Mouse (Mus musculus): ENCODE results near the gene Inpp5k. TPM values are rescaled to one million over a fixed set of nuclear protein-coding genes. Genes with fewer than 3 reads are reported as not detected.
"Not testable (repeated sequence)": the region's sequence is repeated elsewhere in the genome, so short reads cannot be mapped to it uniquely, and the experiment has no call there.

The Inpp5k gene
- polyA plus RNA-seq, 1 experiment from 2014 or later = 19.6 TPM

DNA sequence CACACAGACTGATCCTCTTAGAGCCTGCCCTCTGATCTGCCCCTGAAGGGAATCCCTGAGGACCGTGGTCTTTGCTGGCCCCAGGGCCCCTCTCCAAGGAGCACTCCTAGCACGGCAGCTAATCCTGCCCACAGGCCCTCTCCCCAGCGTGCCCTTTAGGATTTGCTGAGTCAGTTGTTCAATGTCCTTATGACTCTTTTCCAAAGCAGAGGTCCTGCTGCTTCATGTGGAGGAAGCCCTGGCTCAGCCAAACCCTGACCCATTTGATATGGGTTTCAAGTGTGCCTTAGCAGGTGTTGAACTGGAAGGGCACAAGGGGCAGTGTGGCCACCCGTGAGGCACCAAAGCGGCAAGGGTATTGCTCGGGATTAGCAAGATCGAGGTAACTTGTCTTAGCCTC is 35.0 kb upstream of the Inpp5k start:
- Histone ChIP-seq H3K27ac (no peak overlapping the region; the same call in 1 of the 2 replicates), H3K4me1 (replicated peaks) (peaks cover 27% of the 10 kb centered on the region), H3K9me3 (replicated peaks) (no peaks in the 10 kb centered on the region), H3K36me3 (peaks cover 36% of the 10 kb centered on the region), H3K4me2 (no peak overlapping the region), H3K9ac (no peak overlapping the region), H3K4me3 (no peak overlapping the region), H3K27me3 (no peaks in the 10 kb centered on the region)
- no peak for ATAC-seq (replicated peaks; ENCODE audit: insufficient number of reproducible peaks, insufficient read depth, low FRiP score, low read depth)
- WGBS = 77% methylated on average over 7 of the region's 7 CpGs

DNA sequence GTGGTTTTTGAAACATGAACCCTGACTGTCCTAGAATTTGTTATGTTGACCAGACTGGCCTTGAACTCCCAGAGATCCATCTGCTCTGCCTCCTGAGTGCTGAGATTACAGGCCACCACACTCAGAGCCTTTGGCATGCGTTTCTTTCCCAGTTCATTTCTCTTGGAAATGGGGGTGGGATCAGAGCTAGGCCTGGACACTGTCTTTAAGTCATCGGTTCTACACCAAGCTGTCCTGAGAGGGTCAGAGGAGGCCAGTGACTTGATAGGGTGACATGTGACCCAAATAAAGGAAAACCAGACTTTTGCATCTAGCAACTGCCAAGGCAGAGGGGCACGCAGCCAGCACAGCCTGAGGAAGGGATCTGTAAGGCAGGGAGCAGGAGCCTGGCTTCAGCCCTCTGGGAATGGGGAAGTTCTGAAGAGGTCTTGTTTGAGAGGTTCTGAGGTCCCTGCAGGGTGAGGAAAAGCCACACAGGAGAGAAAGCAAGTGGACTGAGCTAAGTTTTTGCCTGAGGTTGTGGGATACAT is 34.0 kb upstream of the Inpp5k start:
- 0 out of 2 replicates have a peak, but pooled peaks have one; percentile 24 for ATAC-seq (replicated peaks; ENCODE audit: insufficient number of reproducible peaks, insufficient read depth, low FRiP score, low read depth)
- 55% methylated on average over 3 of the region's 3 CpGs for whole genome bisulfite sequencing

DNA sequence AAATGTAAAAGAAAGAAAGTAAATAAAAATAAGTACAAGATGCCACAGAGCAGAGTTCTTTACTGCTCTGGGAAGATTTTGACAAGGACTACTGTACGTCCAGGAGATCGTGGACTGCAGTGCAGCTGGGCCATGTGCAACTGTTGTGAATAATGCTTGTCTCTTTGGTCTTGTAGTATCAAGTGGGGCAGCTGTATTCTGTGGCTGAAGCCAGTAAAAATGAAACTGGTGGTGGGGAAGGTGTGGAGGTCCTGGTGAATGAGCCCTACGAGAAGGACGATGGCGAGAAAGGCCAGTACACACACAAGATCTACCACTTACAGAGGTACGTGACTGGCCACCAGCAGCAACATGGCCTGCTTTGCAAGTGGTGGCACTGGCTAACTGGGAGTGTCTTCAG is 32.8 kb upstream of the Inpp5k start:
- no peak overlapping the region for H3K9ac ChIP-seq
- WGBS = 92% methylated on average over 6 of the region's 6 CpGs
- H3K4me2 ChIP-seq = no peak overlapping the region
- H3K4me1 ChIP-seq (replicated peaks) = peaks cover 22% of the 10 kb centered on the region
- 0 out of 2 replicates have a peak overlapping the region, but pooled peaks have one; percentile 36 for H3K27ac ChIP-seq
- peaks cover 50% of the 10 kb centered on the region for H3K36me3 ChIP-seq
- ATAC-seq (replicated peaks; ENCODE audit: insufficient number of reproducible peaks, insufficient read depth, low FRiP score, low read depth) = no peak
- H3K4me3 ChIP-seq = no peak overlapping the region
- no peaks in the 10 kb centered on the region for H3K9me3 ChIP-seq (replicated peaks)
- H3K27me3 ChIP-seq = no peaks in the 10 kb centered on the region

More for the DNA sequence above, 34.0 kb upstream of the Inpp5k start:
- H3K9ac ChIP-seq = no peak overlapping the region
- no peak overlapping the region for H3K4me3 ChIP-seq
- H3K9me3 ChIP-seq (replicated peaks) = no peaks in the 10 kb centered on the region
- H3K36me3 ChIP-seq = peaks cover 46% of the 10 kb centered on the region
- no peaks in the 10 kb centered on the region for H3K27me3 ChIP-seq
- peaks cover 27% of the 10 kb centered on the region for H3K4me1 ChIP-seq (replicated peaks)
- H3K4me2 ChIP-seq = no peak overlapping the region
- H3K27ac ChIP-seq = 0 out of 2 replicates have a peak overlapping the region, but pooled peaks have one; percentile 15

DNA sequence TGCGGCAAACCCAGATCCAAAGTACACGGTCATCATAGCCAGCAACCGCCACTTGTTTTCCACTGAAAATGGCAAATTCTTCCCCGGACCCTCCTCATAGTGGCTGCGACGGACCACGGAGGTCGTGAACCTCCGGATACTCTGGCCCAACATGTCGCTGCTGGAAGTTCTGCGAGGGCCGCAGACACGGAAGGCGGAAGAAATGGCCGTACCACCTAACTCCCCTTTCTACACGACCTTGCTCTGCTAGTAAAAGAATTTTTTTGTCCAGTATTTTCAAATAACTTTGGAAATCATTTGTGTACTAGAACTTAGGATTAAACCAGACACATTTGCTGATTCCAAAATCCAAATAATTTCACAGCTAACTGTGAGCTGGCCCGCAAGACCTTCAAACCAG is 31.0 kb upstream of the Inpp5k start:
- WGBS = 93% methylated on average over 17 of the region's 17 CpGs
- not testable (repeated sequence) for H3K27me3 ChIP-seq; H3K4me2 ChIP-seq; H3K4me3 ChIP-seq; H3K27ac ChIP-seq; H3K9me3 ChIP-seq (replicated peaks); H3K9ac ChIP-seq; ATAC-seq (replicated peaks; ENCODE audit: insufficient number of reproducible peaks, insufficient read depth, low FRiP score, low read depth)
- H3K4me1 ChIP-seq (replicated peaks) = peaks cover 22% of the 10 kb centered on the region
- H3K36me3 ChIP-seq = peaks cover 54% of the 10 kb centered on the region

DNA sequence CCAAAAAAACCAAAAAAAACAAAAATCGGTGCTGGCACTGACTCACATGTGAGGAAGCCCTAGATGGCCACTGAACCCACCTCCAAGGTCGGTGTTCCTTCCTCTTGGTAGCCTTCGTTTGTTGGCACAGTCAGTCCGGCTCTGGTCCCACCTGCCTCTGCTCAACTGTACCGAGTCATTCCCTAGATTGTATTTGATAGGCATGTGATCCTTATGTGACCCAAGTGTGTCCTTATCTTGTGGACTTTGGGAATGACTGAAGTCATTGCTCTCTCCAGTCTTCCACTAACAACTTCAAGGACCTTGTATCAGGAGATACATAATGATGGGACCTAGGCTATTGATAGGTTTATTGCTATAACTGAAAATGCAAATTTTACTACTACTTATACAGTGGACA is 26.0 kb upstream of the Inpp5k start:
- Histone ChIP-seq H3K4me2 (no peak overlapping the region), H3K4me3 (no peak overlapping the region), H3K9me3 (replicated peaks) (no peaks in the 10 kb centered on the region), H3K36me3 (peaks cover 67% of the 10 kb centered on the region), H3K27me3 (no peaks in the 10 kb centered on the region), H3K4me1 (replicated peaks) (no peaks in the 10 kb centered on the region), H3K27ac (no peak overlapping the region), H3K9ac (no peak overlapping the region)
- no peak for ATAC-seq (replicated peaks; ENCODE audit: insufficient number of reproducible peaks, insufficient read depth, low FRiP score, low read depth)
- 79% methylated on average over 5 of the region's 5 CpGs for WGBS

DNA sequence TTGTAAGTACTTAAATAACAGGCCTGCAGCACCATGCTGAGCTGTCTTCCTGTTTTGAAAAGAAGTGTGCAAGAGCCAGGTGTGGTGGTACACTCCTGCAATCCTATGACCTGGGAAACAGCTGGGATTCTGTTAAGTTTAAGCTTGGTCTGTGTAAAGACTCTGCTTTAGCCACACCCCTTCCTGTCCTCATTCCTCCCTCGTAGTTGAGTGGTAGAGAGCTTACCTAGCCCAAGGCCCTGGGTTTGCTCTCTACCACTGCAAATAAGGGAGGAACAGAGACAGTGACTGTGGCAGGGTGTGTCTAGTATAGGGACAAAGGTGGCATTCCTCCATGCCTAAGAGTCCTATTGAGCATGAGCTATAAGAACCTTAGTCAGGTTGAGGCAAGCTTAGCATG is 25.5 kb upstream of the Inpp5k start:
- Histone ChIP-seq H3K4me1 (replicated peaks) (no peaks in the 10 kb centered on the region), H3K36me3 (peaks cover 68% of the 10 kb centered on the region), H3K27me3 (no peaks in the 10 kb centered on the region), H3K9me3 (replicated peaks) (no peaks in the 10 kb centered on the region), H3K4me3 (no peak overlapping the region), H3K4me2 (no peak overlapping the region), H3K27ac (no peak overlapping the region), H3K9ac (no peak overlapping the region)
- ATAC-seq (replicated peaks; ENCODE audit: insufficient number of reproducible peaks, insufficient read depth, low FRiP score, low read depth) = no peak
- WGBS = 50% methylated on average over 1 of the region's 1 CpGs

DNA sequence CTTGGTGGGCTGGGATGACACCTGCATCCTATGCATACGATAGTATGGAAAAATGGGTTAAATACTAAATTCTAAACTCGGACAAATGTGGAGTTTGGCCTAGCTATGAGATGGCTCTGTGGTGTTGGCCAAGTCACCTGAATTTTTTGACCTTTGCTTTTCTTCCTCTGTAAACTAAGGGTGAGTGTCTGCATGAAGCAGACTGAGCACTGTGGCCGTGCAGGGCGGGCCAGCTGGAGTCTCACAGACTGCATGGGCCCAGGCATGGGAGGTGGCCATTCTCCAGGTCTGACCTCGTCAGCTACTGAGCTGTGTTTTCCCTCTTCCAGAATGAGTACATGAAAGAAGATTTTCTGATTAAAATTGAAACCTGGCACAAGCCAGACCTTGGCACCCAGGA is 22.0 kb upstream of the Inpp5k start:
- Histone ChIP-seq H3K27me3 (no peaks in the 10 kb centered on the region), H3K36me3 (peaks cover 57% of the 10 kb centered on the region), H3K4me1 (replicated peaks) (no peaks in the 10 kb centered on the region), H3K4me2 (no peak overlapping the region), H3K27ac (no peak overlapping the region), H3K4me3 (no peak overlapping the region), H3K9me3 (replicated peaks) (no peaks in the 10 kb centered on the region), H3K9ac (no peak overlapping the region)
- 91% methylated on average over 5 of the region's 5 CpGs for WGBS
- ATAC-seq (replicated peaks; ENCODE audit: insufficient number of reproducible peaks, insufficient read depth, low FRiP score, low read depth) = no peak

DNA sequence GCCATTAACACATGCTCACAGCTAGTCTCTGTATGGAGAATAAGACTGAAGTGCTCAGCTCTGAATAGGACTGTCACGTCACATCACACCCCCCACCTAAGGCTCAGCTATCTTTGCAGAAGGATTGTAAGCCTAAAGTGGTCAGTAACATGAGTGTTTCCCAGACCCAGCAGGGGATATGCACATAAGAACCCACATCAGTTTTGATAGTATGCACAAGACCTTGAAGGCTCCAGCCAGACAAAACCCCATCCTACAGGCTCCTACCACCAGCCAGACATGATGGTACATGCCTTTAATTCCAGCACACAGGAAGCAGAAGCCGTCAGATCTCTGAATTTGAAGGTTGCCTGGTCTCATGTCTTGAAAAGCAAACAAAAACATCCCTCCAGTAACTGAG is 20.8 kb upstream of the Inpp5k start:
- no peak overlapping the region for H3K4me3 ChIP-seq
- no peak for ATAC-seq (replicated peaks; ENCODE audit: insufficient number of reproducible peaks, insufficient read depth, low FRiP score, low read depth)
- no peak overlapping the region for H3K27ac ChIP-seq
- H3K4me2 ChIP-seq = no peak overlapping the region
- H3K36me3 ChIP-seq = peaks cover 59% of the 10 kb centered on the region
- no peak overlapping the region; the same call in 1 of the 2 replicates for H3K9ac ChIP-seq
- H3K27me3 ChIP-seq = no peaks in the 10 kb centered on the region
- H3K9me3 ChIP-seq (replicated peaks) = no peaks in the 10 kb centered on the region
- WGBS = 77% methylated on average over 2 of the region's 2 CpGs
- H3K4me1 ChIP-seq (replicated peaks) = no peaks in the 10 kb centered on the region

DNA sequence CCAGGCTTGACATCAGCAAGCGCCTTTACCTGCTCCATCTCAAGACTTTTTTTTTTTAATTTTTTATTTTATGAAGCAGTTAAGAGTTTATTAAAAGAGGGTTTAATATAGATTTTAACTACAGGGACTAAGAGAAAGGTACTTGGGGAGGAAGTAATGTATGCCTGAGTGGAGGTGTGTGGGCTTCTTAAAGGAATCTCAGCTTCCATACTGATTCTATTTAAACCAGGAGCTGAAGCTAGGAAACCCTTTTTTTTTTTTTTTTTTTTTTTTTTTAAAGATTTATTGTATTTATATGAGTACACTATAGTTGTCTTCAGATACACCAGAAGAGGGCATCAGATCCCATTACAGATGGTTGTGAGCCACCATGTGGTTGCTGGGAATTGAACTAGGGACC is 16.0 kb upstream of the Inpp5k start:
- 98% methylated on average over 1 of the region's 1 CpGs for WGBS
- no peak for ATAC-seq (replicated peaks; ENCODE audit: insufficient number of reproducible peaks, insufficient read depth, low FRiP score, low read depth)
- peaks cover 69% of the 10 kb centered on the region for H3K36me3 ChIP-seq

DNA sequence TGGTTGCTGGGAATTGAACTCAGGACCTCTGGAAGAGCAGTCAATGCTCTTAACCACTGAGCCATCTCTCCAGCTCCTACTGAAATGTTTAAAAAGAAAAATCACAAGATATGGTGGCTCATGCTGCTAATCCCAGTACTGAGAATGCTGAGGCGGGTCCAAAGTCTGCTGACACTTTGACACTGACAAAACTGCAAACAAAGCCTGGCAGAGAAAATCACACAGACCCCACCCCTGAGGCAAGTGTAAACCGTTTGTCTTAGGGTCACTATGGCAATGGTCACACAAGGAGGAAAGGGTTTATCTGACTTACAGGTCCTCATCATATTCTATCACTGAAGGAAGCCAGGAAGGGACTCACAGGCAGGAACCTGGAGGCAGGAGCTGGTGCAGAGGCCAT is 15.2 kb upstream of the Inpp5k start:
- Histone ChIP-seq H3K9me3 (replicated peaks) (no peaks in the 10 kb centered on the region), H3K4me2 (no peak overlapping the region), H3K4me3 (no peak overlapping the region), H3K4me1 (replicated peaks) (peaks cover 9% of the 10 kb centered on the region), H3K27me3 (no peaks in the 10 kb centered on the region), H3K9ac (no peak overlapping the region), H3K36me3 (peaks cover 64% of the 10 kb centered on the region), H3K27ac (no peak overlapping the region)
- 86% methylated on average over 2 of the region's 2 CpGs for WGBS
- ATAC-seq (replicated peaks; ENCODE audit: insufficient number of reproducible peaks, insufficient read depth, low FRiP score, low read depth) = no peak

More for the DNA sequence above, 16.0 kb upstream of the Inpp5k start:
- Histone ChIP-seq H3K27me3 (no peaks in the 10 kb centered on the region), H3K9me3 (replicated peaks) (no peaks in the 10 kb centered on the region), H3K4me1 (replicated peaks) (peaks cover 1% of the 10 kb centered on the region; the same call in 1 of the 2 replicates), H3K4me3 (no peak overlapping the region), H3K27ac (no peak overlapping the region), H3K9ac (no peak overlapping the region), H3K4me2 (no peak overlapping the region)

DNA sequence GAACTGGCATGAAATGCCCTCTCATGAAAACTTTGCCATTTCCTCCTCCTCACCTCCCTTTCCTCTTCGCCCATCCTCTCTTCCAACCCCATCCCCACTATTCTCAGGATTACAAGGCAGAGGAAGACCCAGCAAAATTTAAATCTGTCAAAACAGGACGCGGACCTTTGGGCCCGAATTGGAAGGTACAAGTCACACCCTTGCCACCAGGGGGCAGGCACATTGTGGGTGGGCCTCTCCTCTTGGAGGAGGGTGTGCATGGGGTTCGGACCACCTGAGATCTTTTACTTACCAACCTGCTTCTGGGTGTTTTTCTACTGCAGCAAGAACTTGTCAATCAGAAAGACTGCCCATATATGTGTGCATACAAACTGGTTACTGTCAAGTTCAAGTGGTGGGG is 11.7 kb upstream of the Inpp5k start:
- no peak for ATAC-seq (replicated peaks; ENCODE audit: insufficient number of reproducible peaks, insufficient read depth, low FRiP score, low read depth)
- peaks cover 52% of the 10 kb centered on the region for H3K36me3 ChIP-seq
- WGBS = 83% methylated on average over 5 of the region's 5 CpGs
- H3K9me3 ChIP-seq (replicated peaks) = no peaks in the 10 kb centered on the region
- peaks cover 44% of the 10 kb centered on the region for H3K4me1 ChIP-seq (replicated peaks)
- H3K27ac ChIP-seq = no peak overlapping the region; the same call in 1 of the 2 replicates
- no peak overlapping the region for H3K4me2 ChIP-seq
- H3K27me3 ChIP-seq = no peaks in the 10 kb centered on the region
- no peak overlapping the region for H3K9ac ChIP-seq
- no peak overlapping the region for H3K4me3 ChIP-seq

DNA sequence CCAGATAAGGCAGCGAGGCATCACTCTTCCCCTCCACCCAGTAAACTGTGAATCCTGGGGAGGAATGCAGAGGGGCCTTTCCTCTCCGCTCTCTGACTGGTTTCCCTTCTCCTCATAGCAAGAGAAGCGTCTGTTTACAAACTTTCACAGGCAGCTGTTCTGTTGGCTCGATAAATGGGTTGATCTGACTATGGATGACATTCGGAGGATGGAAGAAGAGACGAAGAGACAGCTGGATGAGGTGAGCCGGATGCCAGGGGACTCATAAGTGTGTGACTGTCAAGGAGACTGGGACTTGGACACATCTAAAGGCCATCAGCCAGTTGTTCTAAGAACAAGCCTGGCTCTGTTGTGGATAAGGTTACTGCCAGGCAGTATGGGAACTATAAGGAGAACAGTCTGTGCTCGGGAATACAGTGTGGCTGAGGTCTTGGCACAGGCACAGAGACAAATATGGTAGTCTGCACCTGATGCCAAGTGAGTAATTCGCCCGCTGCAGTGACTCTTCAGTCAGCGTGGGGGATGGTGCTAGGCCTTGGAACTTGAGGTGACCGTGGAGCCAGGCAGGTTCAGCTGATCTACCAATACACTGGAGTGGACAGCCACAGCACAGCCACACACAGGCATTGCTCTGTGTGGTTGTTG is 10.5 kb upstream of the Inpp5k start:
- ATAC-seq (replicated peaks; ENCODE audit: insufficient number of reproducible peaks, insufficient read depth, low FRiP score, low read depth) = peak; percentile 55
- peaks cover 55% of the 10 kb centered on the region for H3K4me1 ChIP-seq (replicated peaks)
- H3K4me3 ChIP-seq = no peak overlapping the region
- peak overlapping the region; percentile 98 for H3K27ac ChIP-seq
- 64% methylated on average over 12 of the region's 12 CpGs for WGBS
- no peaks in the 10 kb centered on the region for H3K9me3 ChIP-seq (replicated peaks)
- no peak overlapping the region for H3K4me2 ChIP-seq
- H3K36me3 ChIP-seq = peaks cover 44% of the 10 kb centered on the region
- H3K27me3 ChIP-seq = no peaks in the 10 kb centered on the region
- H3K9ac ChIP-seq = 0 out of 2 replicates have a peak overlapping the region, but pooled peaks have one; percentile 13
